ENCODE assay signal across 26 mouse cellular contexts in the genomic region with DNA sequence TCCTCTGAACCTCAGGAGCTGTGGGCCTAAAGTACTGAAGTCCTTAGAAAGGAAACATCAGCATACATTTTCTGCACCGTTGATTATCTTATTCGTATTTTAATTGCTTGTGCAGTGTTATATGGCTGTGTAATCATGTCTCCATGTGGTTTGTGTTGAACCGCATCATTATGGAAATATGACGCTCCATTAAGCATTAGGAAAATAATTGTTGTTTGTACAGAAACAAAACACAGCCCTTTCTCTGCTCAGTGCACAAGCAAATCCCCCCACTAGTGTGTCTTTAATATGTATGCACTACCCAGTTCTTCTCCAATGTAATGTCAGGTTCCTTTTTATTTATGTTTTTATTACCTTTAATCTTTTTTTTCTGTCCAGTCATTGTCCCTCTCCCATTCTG.
DNase-seq lines count a peak whose midpoint lies in the region; ATAC-seq and TF ChIP-seq lines count a peak whose summit lies in the region.
"Had no signal": no experiment of that assay in that cellular context is flagged by ENCODE, and none has a peak within 500 bp of the region (broad histone marks: within the 10 kb centered on the region; RNA-seq: fewer than 3 reads in every experiment).

No protein-coding gene starts in this region.

- no peak for TF ChIP-seq CTCF in forebrain, postnatal 0 days (IDR thresholded peaks at IDR 0.05; ENCODE audit: low read depth)

- no peaks in the 10 kb centered on the region for H3K36me3 ChIP-seq in forebrain, embryonic 15.5 days
- no peaks in the 10 kb centered on the region for H3K36me3 ChIP-seq in forebrain, postnatal 0 days (ENCODE audit: insufficient read depth)
- H3K36me3 ChIP-seq in kidney, embryonic 16.5 days (ENCODE audit: insufficient read depth, low read length), result no peaks in the 10 kb centered on the region
- H3K36me3 ChIP-seq in neural tube, embryonic 13.5 days, result no peaks in the 10 kb centered on the region
- H3K36me3 ChIP-seq: heart, embryonic 12.5 days; limb, embryonic 13.5 days; lung, embryonic 15.5 days; midbrain, embryonic 12.5 days had no signal

- H3K27me3 ChIP-seq in forebrain, embryonic 15.5 days, result no peaks in the 10 kb centered on the region
- H3K27me3 ChIP-seq in forebrain, postnatal 0 days (ENCODE audit: insufficient read depth, low read length), result no peaks in the 10 kb centered on the region
- H3K27me3 ChIP-seq in kidney, embryonic 16.5 days (ENCODE audit: insufficient read depth, low read length), result no peaks in the 10 kb centered on the region
- H3K27me3 ChIP-seq in neural tube, embryonic 13.5 days, result no peaks in the 10 kb centered on the region
- H3K27me3 ChIP-seq: heart, embryonic 12.5 days; limb, embryonic 13.5 days; lung, embryonic 15.5 days; midbrain, embryonic 12.5 days had no signal

- peaks cover 14% of the 10 kb centered on the region for H3K4me1 ChIP-seq in forebrain, embryonic 15.5 days
- no peaks in the 10 kb centered on the region for H3K4me1 ChIP-seq in forebrain, postnatal 0 days (ENCODE audit: insufficient read depth)
- H3K4me1 ChIP-seq in kidney, embryonic 16.5 days (ENCODE audit: insufficient read depth, low read length), result peaks cover 24% of the 10 kb centered on the region
- peaks cover 27% of the 10 kb centered on the region for H3K4me1 ChIP-seq in neural tube, embryonic 13.5 days (replicated peaks)

- 29% methylated on average over 4 of the region's 4 CpGs for WGBS in forebrain, embryonic 15.5 days
- WGBS in forebrain, postnatal 0 days, result 32% methylated on average over 4 of the region's 4 CpGs
- WGBS in kidney, embryonic 16.5 days, result 53% methylated on average over 4 of the region's 4 CpGs
- 59% methylated on average over 4 of the region's 4 CpGs for WGBS in neural tube, embryonic 13.5 days

- ATAC-seq in forebrain, embryonic 15.5 days (replicated peaks), result 0 out of 2 replicates have a peak, but pooled peaks have one; percentile 12
- no peak for ATAC-seq in forebrain, postnatal 0 days
- 0 out of 2 replicates have a peak, but pooled peaks have one; percentile 32 for ATAC-seq in kidney, embryonic 16.5 days (ENCODE audit: low FRiP score, low TSS enrichment)
- ATAC-seq in neural tube, embryonic 13.5 days (ENCODE audit: low read depth), result 0 out of 2 replicates have a peak, but pooled peaks have one; percentile 50
- ATAC-seq: CD4-positive, CD25-positive, alpha-beta regulatory T cell, adult 4 months; intestine, postnatal 0 days had no signal

- H3K9ac ChIP-seq in forebrain, embryonic 15.5 days (replicated peaks), result no peak overlapping the region
- H3K9ac ChIP-seq in forebrain, postnatal 0 days, result no peak overlapping the region
- no peak overlapping the region for H3K9ac ChIP-seq in kidney, embryonic 16.5 days (replicated peaks; ENCODE audit: low read length)
- H3K9ac ChIP-seq in neural tube, embryonic 13.5 days, result no peak overlapping the region
- H3K9ac ChIP-seq: heart, embryonic 12.5 days; limb, embryonic 13.5 days; lung, embryonic 15.5 days; midbrain, embryonic 12.5 days had no signal

- H3K4me2 ChIP-seq in forebrain, embryonic 15.5 days (replicated peaks), result no peak overlapping the region
- no peak overlapping the region for H3K4me2 ChIP-seq in forebrain, postnatal 0 days (ENCODE audit: low read depth)
- H3K4me2 ChIP-seq in kidney, embryonic 16.5 days (replicated peaks; ENCODE audit: low read depth, low read length), result no peak overlapping the region
- no peak overlapping the region for H3K4me2 ChIP-seq in neural tube, embryonic 13.5 days
- H3K4me2 ChIP-seq: heart, embryonic 12.5 days; limb, embryonic 13.5 days; liver, embryonic 11.5 days; lung, embryonic 15.5 days; midbrain, embryonic 12.5 days had no signal

- no peak overlapping the region for H3K4me3 ChIP-seq in forebrain, embryonic 15.5 days
- H3K4me3 ChIP-seq in forebrain, postnatal 0 days (ENCODE audit: low read depth, low read length), result no peak overlapping the region
- H3K4me3 ChIP-seq in kidney, embryonic 16.5 days (ENCODE audit: low read length), result no peak overlapping the region
- no peak overlapping the region for H3K4me3 ChIP-seq in neural tube, embryonic 13.5 days
- H3K4me3 ChIP-seq: gastrocnemius, adult 2 months; heart, adult 2 months; heart, embryonic 12.5 days; left cerebral cortex, adult 2 months; limb, embryonic 13.5 days; lung, embryonic 15.5 days; midbrain, embryonic 12.5 days had no signal

- H3K27ac ChIP-seq in forebrain, embryonic 15.5 days (replicated peaks), result no peak overlapping the region; the same call in 1 of the 2 replicates
- H3K27ac ChIP-seq in forebrain, postnatal 0 days (ENCODE audit: low read depth, low read length), result no peak overlapping the region
- peak overlapping the region; percentile 69 for H3K27ac ChIP-seq in kidney, embryonic 16.5 days (ENCODE audit: low read length)
- peak overlapping the region; percentile 64 for H3K27ac ChIP-seq in neural tube, embryonic 13.5 days (replicated peaks)
- H3K27ac ChIP-seq: gastrocnemius, adult 2 months; heart, adult 2 months; left cerebral cortex, adult 2 months; limb, embryonic 13.5 days; lung, embryonic 15.5 days; midbrain, embryonic 12.5 days had no signal

- H3K9me3 ChIP-seq in forebrain, embryonic 15.5 days, result no peaks in the 10 kb centered on the region
- H3K9me3 ChIP-seq in forebrain, postnatal 0 days (ENCODE audit: low read length), result no peaks in the 10 kb centered on the region
- no peaks in the 10 kb centered on the region for H3K9me3 ChIP-seq in kidney, embryonic 16.5 days (ENCODE audit: low read length)
- no peaks in the 10 kb centered on the region for H3K9me3 ChIP-seq in neural tube, embryonic 13.5 days
- H3K9me3 ChIP-seq: heart, embryonic 12.5 days; limb, embryonic 13.5 days; lung, embryonic 15.5 days; midbrain, embryonic 12.5 days had no signal

- DNase-seq in forebrain, postnatal 0 days, result no peak
- DNase-seq in kidney, adult 18-20 months, result no peak
- peak; percentile 80 for DNase-seq in Muller cell, postnatal 12 days (ENCODE audit: inconsistent ontology term)
- no peak for DNase-seq in frontal cortex, postnatal 10 days (ENCODE audit: low spot score in 2 of 2)
- DNase-seq: adrenal gland, postnatal 25 days; cerebellum, adult 2 months; cerebellum, postnatal 14 days; gastrocnemius, adult 2 months; gastrocnemius, postnatal 36 days; heart, adult 2 months; heart, postnatal 4 days; kidney, postnatal 14 days; lung, postnatal 36 days; thymus, adult 2 months; thymus, postnatal 36 days had no signal

Comparison
In these comparisons a context has a peak if more than half of its experiments do, and no peak if none do; other contexts are left out.
1. H3K27ac ChIP-seq: peak in kidney, embryonic 16.5 days (single experiment) and neural tube, embryonic 13.5 days (single experiment); none in forebrain, embryonic 15.5 days (single experiment) and forebrain, postnatal 0 days (single experiment).